Mouse (Mus musculus): ENCODE measurements around the gene Actn1. TPM values are rescaled to one million over a fixed set of nuclear protein-coding genes. Genes with fewer than 3 reads are reported as not detected.
A peak's percentile ranks its signal among the peaks of the same experiment; 100 is the strongest.

Gene Actn1
- total and polyA plus RNA-seq, 2 experiments from 2014 or later, result 15.7 to 85.3 TPM

DNA sequence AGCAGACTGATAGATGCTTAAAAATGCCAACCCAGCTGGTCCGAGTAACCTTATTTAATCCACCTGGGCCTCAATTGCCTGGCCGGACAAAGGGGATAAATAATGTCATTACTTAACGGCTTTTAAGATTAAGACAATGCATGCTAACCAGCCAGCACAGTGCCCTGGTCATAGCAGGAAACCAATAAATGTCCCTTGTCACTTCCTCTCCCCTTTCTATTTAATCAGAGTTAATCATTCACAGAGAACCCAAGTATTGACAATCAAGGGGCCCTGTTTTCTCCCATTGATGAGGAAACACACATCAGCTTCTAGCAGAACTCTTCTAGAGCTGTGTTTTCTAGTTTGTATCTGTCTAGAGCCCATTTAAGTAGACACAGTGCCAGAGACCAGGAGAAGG is 41.4 kb downstream of the Actn1 start:
- no peak overlapping the region for H3K4me3 ChIP-seq (ENCODE audit: low read depth, low read length)
- ATAC-seq (ENCODE audit: insufficient read depth, low read depth) (no peak), DNase-seq (ENCODE audit: low spot score) (no peak)
- TF ChIP-seq CTCF (IDR thresholded peaks at IDR 0.05; ENCODE audit: low read depth) (no peak), EP300 (IDR thresholded peaks at IDR 0.05; ENCODE audit: low read depth) (no peak)
- H3K9ac ChIP-seq (replicated peaks; ENCODE audit: low read depth, low read length), result no peak overlapping the region
- no peaks in the 10 kb centered on the region for H3K9me3 ChIP-seq (replicated peaks; ENCODE audit: control insufficient read depth, low read length)
- H3K27me3 ChIP-seq (ENCODE audit: control insufficient read depth, insufficient read depth, low read length), result no peaks in the 10 kb centered on the region
- no peaks in the 10 kb centered on the region for H3K36me3 ChIP-seq (replicated peaks; ENCODE audit: control insufficient read depth, insufficient read depth, low read length)
- H3K4me1 ChIP-seq (ENCODE audit: control insufficient read depth, insufficient read depth), result peaks cover 69% of the 10 kb centered on the region
- H3K27ac ChIP-seq (ENCODE audit: low read depth), result peak overlapping the region; percentile 88
- no peak overlapping the region for H3K4me2 ChIP-seq (ENCODE audit: low read depth, low read length)
- 73% methylated on average over 3 of the region's 3 CpGs for WGBS

GRCm38 (mm10) chr12:80218045-80218611 is 42.0 kb downstream of the Actn1 start:
- H3K4me2 ChIP-seq (ENCODE audit: low read depth, low read length), result no peak overlapping the region
- H3K4me3 ChIP-seq (ENCODE audit: low read depth, low read length), result no peak overlapping the region
- H3K9me3 ChIP-seq (replicated peaks; ENCODE audit: control insufficient read depth, low read length), result no peaks in the 10 kb centered on the region
- H3K27ac ChIP-seq (ENCODE audit: low read depth), result peak overlapping the region; percentile 88
- H3K36me3 ChIP-seq (replicated peaks; ENCODE audit: control insufficient read depth, insufficient read depth, low read length), result no peaks in the 10 kb centered on the region
- peaks cover 69% of the 10 kb centered on the region for H3K4me1 ChIP-seq (ENCODE audit: control insufficient read depth, insufficient read depth)
- H3K9ac ChIP-seq (replicated peaks; ENCODE audit: low read depth, low read length), result no peak overlapping the region
- TF ChIP-seq EP300 (IDR thresholded peaks at IDR 0.05; ENCODE audit: low read depth) (no peak), CTCF (IDR thresholded peaks at IDR 0.05; ENCODE audit: low read depth) (no peak)
- no peak for DNase-seq (ENCODE audit: low spot score)
- WGBS, result 47% methylated on average over 4 of the region's 4 CpGs
- ATAC-seq (ENCODE audit: insufficient read depth, low read depth), result no peak
- no peaks in the 10 kb centered on the region for H3K27me3 ChIP-seq (ENCODE audit: control insufficient read depth, insufficient read depth, low read length)

DNA sequence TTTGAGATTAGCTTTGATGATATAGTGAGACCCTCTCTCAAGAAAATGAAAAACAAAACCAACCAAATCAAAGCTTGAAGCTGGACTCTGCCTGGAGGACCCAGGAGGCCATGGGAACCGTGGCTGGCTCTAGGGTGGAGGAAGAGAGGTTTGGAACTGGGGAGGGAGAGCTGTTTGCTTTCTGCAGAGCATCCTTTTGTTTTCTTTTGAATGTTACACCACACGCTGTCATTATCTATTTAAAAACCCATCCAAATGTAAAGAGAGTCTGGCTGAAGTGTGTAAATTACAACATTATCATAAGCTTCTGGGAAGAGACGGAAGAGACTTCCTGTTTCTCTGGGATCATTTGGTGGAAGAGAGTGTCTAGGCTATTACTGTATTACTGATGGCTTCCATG is 43.1 kb downstream of the Actn1 start:
- H3K27me3 ChIP-seq (ENCODE audit: control insufficient read depth, insufficient read depth, low read length), result no peaks in the 10 kb centered on the region
- no peaks in the 10 kb centered on the region for H3K9me3 ChIP-seq (replicated peaks; ENCODE audit: control insufficient read depth, low read length)
- H3K9ac ChIP-seq (replicated peaks; ENCODE audit: low read depth, low read length), result no peak overlapping the region
- TF ChIP-seq CTCF (IDR thresholded peaks at IDR 0.05; ENCODE audit: low read depth), result no peak
- TF ChIP-seq EP300 (IDR thresholded peaks at IDR 0.05; ENCODE audit: low read depth), result no peak
- ATAC-seq (ENCODE audit: insufficient read depth, low read depth) (no peak), DNase-seq (ENCODE audit: low spot score) (no peak)
- 54% methylated on average over 3 of the region's 3 CpGs for WGBS
- no peaks in the 10 kb centered on the region for H3K36me3 ChIP-seq (replicated peaks; ENCODE audit: control insufficient read depth, insufficient read depth, low read length)
- peaks cover 72% of the 10 kb centered on the region for H3K4me1 ChIP-seq (ENCODE audit: control insufficient read depth, insufficient read depth)
- no peak overlapping the region for H3K4me3 ChIP-seq (ENCODE audit: low read depth, low read length)
- no peak overlapping the region for H3K4me2 ChIP-seq (ENCODE audit: low read depth, low read length)
- H3K27ac ChIP-seq (ENCODE audit: low read depth), result peak overlapping the region; percentile 88

- Histone ChIP-seq H3K36me3 (replicated peaks; ENCODE audit: control insufficient read depth, insufficient read depth, low read length) (no peaks in the 10 kb centered on the region), H3K9me3 (replicated peaks; ENCODE audit: control insufficient read depth, low read length) (no peaks in the 10 kb centered on the region), H3K4me2 (ENCODE audit: low read depth, low read length) (no peak overlapping the region), H3K4me3 (ENCODE audit: low read depth, low read length) (no peak overlapping the region), H3K27ac (ENCODE audit: low read depth) (peak overlapping the region; percentile 88), H3K27me3 (ENCODE audit: control insufficient read depth, insufficient read depth, low read length) (no peaks in the 10 kb centered on the region), H3K9ac (replicated peaks; ENCODE audit: low read depth, low read length) (no peak overlapping the region), H3K4me1 (ENCODE audit: control insufficient read depth, insufficient read depth) (peaks cover 79% of the 10 kb centered on the region)
- peak; percentile 85 for DNase-seq (ENCODE audit: low spot score)
- ATAC-seq (ENCODE audit: insufficient read depth, low read depth), result peak; percentile 82
- no peak for TF ChIP-seq CTCF (IDR thresholded peaks at IDR 0.05; ENCODE audit: low read depth)
- no peak; the same call in 1 of the 2 replicates for TF ChIP-seq EP300 (IDR thresholded peaks at IDR 0.05; ENCODE audit: low read depth)
- WGBS, result 15% methylated on average over 6 of the region's 6 CpGs
These were observed 43.8 kb downstream of the Actn1 start for GRCm38 (mm10) chr12:80216258-80216881.

DNA sequence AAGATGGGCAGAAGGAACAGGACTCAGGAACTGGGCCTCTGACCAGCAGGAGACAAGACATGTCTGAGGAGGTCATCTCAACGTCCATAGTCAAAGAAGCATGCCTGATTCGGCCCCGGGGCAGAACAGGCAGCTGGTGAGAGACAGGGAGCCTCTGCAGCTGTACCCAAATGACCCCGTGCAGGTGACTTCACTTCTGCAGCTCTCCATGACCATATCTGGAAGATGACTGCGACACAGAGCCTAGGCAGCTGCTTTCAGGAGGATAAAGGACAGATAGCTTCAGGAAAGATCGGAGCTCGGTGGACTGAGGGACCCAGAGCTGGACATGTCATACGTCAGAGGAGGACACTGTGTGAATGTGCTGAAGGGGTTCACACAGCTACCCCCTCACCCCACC is 46.4 kb downstream of the Actn1 start:
- ATAC-seq (ENCODE audit: insufficient read depth, low read depth) (peak; percentile 27; the same call in 1 of the 2 replicates), DNase-seq (ENCODE audit: low spot score) (no peak)
- no peak overlapping the region for H3K4me3 ChIP-seq (ENCODE audit: low read depth, low read length)
- no peaks in the 10 kb centered on the region for H3K27me3 ChIP-seq (ENCODE audit: control insufficient read depth, insufficient read depth, low read length)
- no peak overlapping the region for H3K9ac ChIP-seq (replicated peaks; ENCODE audit: low read depth, low read length)
- 30% methylated on average over 8 of the region's 8 CpGs for WGBS
- H3K4me2 ChIP-seq (ENCODE audit: low read depth, low read length), result no peak overlapping the region
- H3K27ac ChIP-seq (ENCODE audit: low read depth), result no peak overlapping the region
- no peaks in the 10 kb centered on the region for H3K9me3 ChIP-seq (replicated peaks; ENCODE audit: control insufficient read depth, low read length)
- H3K4me1 ChIP-seq (ENCODE audit: control insufficient read depth, insufficient read depth), result peaks cover 88% of the 10 kb centered on the region
- TF ChIP-seq EP300 (IDR thresholded peaks at IDR 0.05; ENCODE audit: low read depth) (no peak), CTCF (IDR thresholded peaks at IDR 0.05; ENCODE audit: low read depth) (no peak)
- H3K36me3 ChIP-seq (replicated peaks; ENCODE audit: control insufficient read depth, insufficient read depth, low read length), result no peaks in the 10 kb centered on the region

- H3K4me2 ChIP-seq (ENCODE audit: low read depth, low read length), result no peak overlapping the region
- no peak for ATAC-seq (ENCODE audit: insufficient read depth, low read depth)
- no peaks in the 10 kb centered on the region for H3K9me3 ChIP-seq (replicated peaks; ENCODE audit: control insufficient read depth, low read length)
- no peak overlapping the region for H3K9ac ChIP-seq (replicated peaks; ENCODE audit: low read depth, low read length)
- no peak for DNase-seq (ENCODE audit: low spot score)
- H3K4me1 ChIP-seq (ENCODE audit: control insufficient read depth, insufficient read depth), result peaks cover 85% of the 10 kb centered on the region
- WGBS, result 33% methylated on average over 4 of the region's 4 CpGs
- no peaks in the 10 kb centered on the region for H3K27me3 ChIP-seq (ENCODE audit: control insufficient read depth, insufficient read depth, low read length)
- TF ChIP-seq CTCF (IDR thresholded peaks at IDR 0.05; ENCODE audit: low read depth), result no peak
- TF ChIP-seq EP300 (IDR thresholded peaks at IDR 0.05; ENCODE audit: low read depth), result no peak
- no peak overlapping the region for H3K4me3 ChIP-seq (ENCODE audit: low read depth, low read length)
- H3K36me3 ChIP-seq (replicated peaks; ENCODE audit: control insufficient read depth, insufficient read depth, low read length), result no peaks in the 10 kb centered on the region
- no peak overlapping the region for H3K27ac ChIP-seq (ENCODE audit: low read depth)
These were observed 46.9 kb downstream of the Actn1 start for GRCm38 (mm10) chr12:80213263-80213662.

All from heart, postnatal 0 days (tissue).